Mouse (Mus musculus) regulatory T cell (primary cell): ENCODE results near the gene Adprh.

Experiments used
- in situ Hi-C: fragments of 300-600 bp; cut with MboI, MseI; formaldehyde crosslinking; loops from one replicate; pipeline ENCODE4 v1.15.1; 2025; ENCODE audit warnings: high pct_unique_total_duplicates

The Adprh gene

GRCm38 (mm10) chr16:38467917-38468705 is 15.6 kb upstream of the Adprh start:
- in situ Hi-C loops: loop anchor here (25.0 kb wide), 1 partner anchor 781 kb away; no protein-coding TSS in a partner anchor

GRCm38 (mm10) chr16:38467091-38467916 is 14.8 kb upstream of the Adprh start:
- in situ Hi-C loops: loop anchor here (25.0 kb wide), 1 partner anchor 780 kb away; no protein-coding TSS in a partner anchor

- in situ Hi-C loops: loop anchor here (25.0 kb wide), 1 partner anchor 779 kb away; no protein-coding TSS in a partner anchor
Measured at GRCm38 (mm10) chr16:38466089-38466488, 13.6 kb upstream of the Adprh start.

GRCm38 (mm10) chr16:38463305-38463704 is 10.8 kb upstream of the Adprh start:
- in situ Hi-C loops: loop anchor here (25.0 kb wide), 1 partner anchor 776 kb away; no protein-coding TSS in a partner anchor

- in situ Hi-C loops: loop anchor here (25.0 kb wide), 1 partner anchor 775 kb away; no protein-coding TSS in a partner anchor
Measured at GRCm38 (mm10) chr16:38462161-38462560, 9.7 kb upstream of the Adprh start.

GRCm38 (mm10) chr16:38461749-38462148 is 9.2 kb upstream of the Adprh start:
- in situ Hi-C loops: loop anchor here (25.0 kb wide), 1 partner anchor 774 kb away; no protein-coding TSS in a partner anchor

GRCm38 (mm10) chr16:38459990-38460389 is 7.5 kb upstream of the Adprh start:
- in situ Hi-C loops: loop anchor here (25.0 kb wide), 1 partner anchor 773 kb away; no protein-coding TSS in a partner anchor

GRCm38 (mm10) chr16:38458600-38459280 is 6.2 kb upstream of the Adprh start:
- in situ Hi-C loops: loop anchor here (25.0 kb wide), 1 partner anchor 771 kb away; no protein-coding TSS in a partner anchor

GRCm38 (mm10) chr16:38456812-38457567 is 4.5 kb upstream of the Adprh start:
- in situ Hi-C loops: loop anchor here (25.0 kb wide), 1 partner anchor 770 kb away; no protein-coding TSS in a partner anchor

GRCm38 (mm10) chr16:38455511-38456418 is 3.3 kb upstream of the Adprh start, which contains the start of gene Cd80:
Gene Cd80, plus strand, starts transcription at chr16:38455561.
- in situ Hi-C loops: loop anchor here (25.0 kb wide), 1 partner anchor 768 kb away; no protein-coding TSS in a partner anchor

- in situ Hi-C loops: loop anchor here (25.0 kb wide), 1 partner anchor 767 kb away; no protein-coding TSS in a partner anchor
Measured at GRCm38 (mm10) chr16:38454533-38455254, 2.2 kb upstream of the Adprh start.

GRCm38 (mm10) chr16:38453952-38454351 is 1.4 kb upstream of the Adprh start:
- in situ Hi-C loops: loop anchor here (25.0 kb wide), 1 partner anchor 767 kb away; no protein-coding TSS in a partner anchor

- in situ Hi-C loops: loop anchor here (25.0 kb wide), 1 partner anchor 766 kb away; no protein-coding TSS in a partner anchor
Measured at GRCm38 (mm10) chr16:38453203-38453553, 675 bp upstream of the Adprh start.

- in situ Hi-C loops: loop anchor here (25.0 kb wide), 1 partner anchor 764 kb away; no protein-coding TSS in a partner anchor
Measured at GRCm38 (mm10) chr16:38451421-38452205, 890 bp downstream of the Adprh start.

GRCm38 (mm10) chr16:38450707-38451106 is 1.8 kb downstream of the Adprh start:
- in situ Hi-C loops: loop anchor here (25.0 kb wide), 1 partner anchor 763 kb away; no protein-coding TSS in a partner anchor

- in situ Hi-C loops: loop anchor here (5.0 kb wide), 1 partner anchor 41 kb away; no protein-coding TSS in a partner anchor
Measured at GRCm38 (mm10) chr16:38448458-38448857, 4.0 kb downstream of the Adprh start.

GRCm38 (mm10) chr16:38447366-38447765 is 5.1 kb downstream of the Adprh start:
- in situ Hi-C loops: loop anchor here (5.0 kb wide), 1 partner anchor 40 kb away; no protein-coding TSS in a partner anchor
